Mouse (Mus musculus): Measurements from ENCODE around the gene Tpst1. TPM values are rescaled to one million over a fixed set of nuclear protein-coding genes. Genes with fewer than 3 reads are reported as not detected.

Gene Tpst1
- polyA plus RNA-seq, 1 experiment = 3.1 TPM

GRCm38 (mm10) chr5:130037752-130038455 lies 35.2 kb upstream of the Tpst1 start:
- no peak overlapping the region for H3K27ac ChIP-seq (ENCODE audit: control insufficient read depth, insufficient read depth, low read depth, low read length, poor library complexity)
- no peaks in the 10 kb centered on the region; the same call in 1 of the 2 replicates for H3K4me1 ChIP-seq (ENCODE audit: control insufficient read depth, insufficient read depth, low read length)
- no peak for TF ChIP-seq POLR2A (IDR thresholded peaks at IDR 0.05; ENCODE audit: borderline replicate concordance, control insufficient read depth, low read depth, low read length)
- peak; percentile 85 for TF ChIP-seq CTCF (IDR thresholded peaks at IDR 0.05; ENCODE audit: control insufficient read depth, insufficient read depth, low read length)
- 79% methylated on average over 19 of the region's 19 CpGs for WGBS
- H3K4me3 ChIP-seq (replicated peaks; ENCODE audit: control insufficient read depth, low read depth, low read length) = no peak overlapping the region

GRCm38 (mm10) chr5:130040797-130041196 lies 32.3 kb upstream of the Tpst1 start:
- no peaks in the 10 kb centered on the region for H3K4me1 ChIP-seq (ENCODE audit: control insufficient read depth, insufficient read depth, low read length)

GRCm38 (mm10) chr5:130041262-130041661 lies 31.9 kb upstream of the Tpst1 start:
- H3K27ac ChIP-seq (ENCODE audit: control insufficient read depth, insufficient read depth, low read depth, low read length, poor library complexity) = no peak overlapping the region
- H3K4me3 ChIP-seq (replicated peaks; ENCODE audit: control insufficient read depth, low read depth, low read length) = no peak overlapping the region
- H3K4me1 ChIP-seq (ENCODE audit: control insufficient read depth, insufficient read depth, low read length) = no peaks in the 10 kb centered on the region
- TF ChIP-seq CTCF (IDR thresholded peaks at IDR 0.05; ENCODE audit: control insufficient read depth, insufficient read depth, low read length) (no peak), POLR2A (IDR thresholded peaks at IDR 0.05; ENCODE audit: borderline replicate concordance, control insufficient read depth, low read depth, low read length) (no peak)
- 58% methylated on average over 4 of the region's 4 CpGs for WGBS

More at GRCm38 (mm10) chr5:130040797-130041196, 32.3 kb upstream of the Tpst1 start:
- no peak for TF ChIP-seq POLR2A (IDR thresholded peaks at IDR 0.05; ENCODE audit: borderline replicate concordance, control insufficient read depth, low read depth, low read length)
- no peak for TF ChIP-seq CTCF (IDR thresholded peaks at IDR 0.05; ENCODE audit: control insufficient read depth, insufficient read depth, low read length)
- H3K27ac ChIP-seq (ENCODE audit: control insufficient read depth, insufficient read depth, low read depth, low read length, poor library complexity) = no peak overlapping the region
- WGBS = 87% methylated on average over 4 of the region's 4 CpGs
- H3K4me3 ChIP-seq (replicated peaks; ENCODE audit: control insufficient read depth, low read depth, low read length) = no peak overlapping the region

DNA sequence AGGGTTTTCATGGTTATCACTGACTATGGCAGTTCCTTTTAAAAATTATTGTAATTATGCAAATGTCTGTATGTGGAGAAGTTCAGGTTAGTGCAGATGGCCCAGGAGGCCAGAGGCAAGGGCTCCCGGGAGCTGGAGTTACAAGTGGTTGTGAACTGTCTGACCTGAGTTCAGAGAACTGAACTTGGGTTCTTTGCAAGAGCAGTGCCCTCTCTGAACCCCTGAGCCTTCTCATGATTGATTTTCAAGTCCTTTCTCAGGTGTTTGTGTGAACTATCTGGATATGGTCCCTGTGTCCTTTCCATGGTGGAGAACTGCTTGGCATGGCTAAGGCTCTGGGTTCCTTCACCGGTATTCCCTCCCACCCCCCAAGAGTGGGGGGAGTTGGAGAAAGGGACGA lies 29.4 kb upstream of the Tpst1 start:
- WGBS = 91% methylated on average over 3 of the region's 3 CpGs
- TF ChIP-seq POLR2A (IDR thresholded peaks at IDR 0.05; ENCODE audit: borderline replicate concordance, control insufficient read depth, low read depth, low read length) = no peak
- no peak for TF ChIP-seq CTCF (IDR thresholded peaks at IDR 0.05; ENCODE audit: control insufficient read depth, insufficient read depth, low read length)

DNA sequence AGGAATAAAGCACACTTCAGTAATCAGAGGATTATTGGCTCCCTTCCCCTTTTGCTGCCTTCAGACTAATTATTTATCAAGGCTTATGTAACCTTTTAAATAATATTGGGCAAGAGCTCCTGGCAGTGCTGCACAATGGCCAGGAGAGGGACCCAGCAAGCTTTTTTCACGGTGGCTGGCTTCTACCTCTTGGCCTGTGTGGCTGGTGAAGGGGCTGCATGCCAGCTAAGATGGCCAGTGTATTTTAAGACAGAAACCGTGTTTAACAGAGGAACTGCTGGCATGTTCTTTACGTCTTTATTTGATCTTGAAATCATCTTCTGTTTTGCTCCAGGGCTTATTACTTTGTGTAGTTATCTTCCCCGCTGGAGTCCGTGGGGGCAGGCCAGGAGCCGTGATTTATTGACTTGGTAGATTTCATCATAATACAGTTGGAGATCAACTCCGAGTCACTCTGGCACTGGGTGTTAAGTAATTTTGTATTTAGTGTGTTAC lies 28.9 kb upstream of the Tpst1 start:
- WGBS = 56% methylated on average over 7 of the region's 7 CpGs
- no peak for TF ChIP-seq POLR2A (IDR thresholded peaks at IDR 0.05; ENCODE audit: borderline replicate concordance, control insufficient read depth, low read depth, low read length)
- peak; percentile 49 for TF ChIP-seq CTCF (IDR thresholded peaks at IDR 0.05; ENCODE audit: control insufficient read depth, insufficient read depth, low read length)
- H3K27ac ChIP-seq (ENCODE audit: control insufficient read depth, insufficient read depth, low read depth, low read length, poor library complexity) = no peak overlapping the region

More for the DNA sequence above, 29.4 kb upstream of the Tpst1 start:
- Histone ChIP-seq H3K4me1 (ENCODE audit: control insufficient read depth, insufficient read depth, low read length) (no peaks in the 10 kb centered on the region), H3K4me3 (replicated peaks; ENCODE audit: control insufficient read depth, low read depth, low read length) (no peak overlapping the region), H3K27ac (ENCODE audit: control insufficient read depth, insufficient read depth, low read depth, low read length, poor library complexity) (no peak overlapping the region)

GRCm38 (mm10) chr5:130046100-130046499 lies 27.0 kb upstream of the Tpst1 start:
- Histone ChIP-seq H3K27ac (ENCODE audit: control insufficient read depth, insufficient read depth, low read depth, low read length, poor library complexity) (no peak overlapping the region), H3K4me1 (ENCODE audit: control insufficient read depth, insufficient read depth, low read length) (no peaks in the 10 kb centered on the region), H3K4me3 (replicated peaks; ENCODE audit: control insufficient read depth, low read depth, low read length) (no peak overlapping the region)
- no peak for TF ChIP-seq CTCF (IDR thresholded peaks at IDR 0.05; ENCODE audit: control insufficient read depth, insufficient read depth, low read length)
- TF ChIP-seq POLR2A (IDR thresholded peaks at IDR 0.05; ENCODE audit: borderline replicate concordance, control insufficient read depth, low read depth, low read length) = no peak
- 62% methylated on average over 7 of the region's 7 CpGs for WGBS

More for the DNA sequence above, 28.9 kb upstream of the Tpst1 start:
- no peaks in the 10 kb centered on the region for H3K4me1 ChIP-seq (ENCODE audit: control insufficient read depth, insufficient read depth, low read length)
- no peak overlapping the region for H3K4me3 ChIP-seq (replicated peaks; ENCODE audit: control insufficient read depth, low read depth, low read length)

DNA sequence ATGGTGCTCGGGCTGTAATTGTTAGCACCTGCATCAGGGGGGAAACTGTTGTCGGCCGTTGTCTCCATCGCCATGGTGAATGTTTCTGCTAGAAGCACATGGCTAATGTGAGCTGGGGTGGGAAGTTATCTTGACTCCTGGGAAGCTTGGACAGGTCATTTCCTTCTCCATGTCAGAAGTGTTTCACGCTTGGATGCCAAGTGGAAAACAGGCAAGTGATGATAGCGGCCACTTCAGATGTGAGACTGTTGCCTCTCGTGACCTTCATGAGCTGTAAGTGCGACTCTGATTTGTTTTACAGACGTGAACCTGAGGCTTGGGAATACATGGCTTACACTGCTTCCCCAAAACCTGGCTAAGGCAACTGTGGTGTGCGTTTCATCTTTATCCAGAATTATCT lies 26.5 kb upstream of the Tpst1 start:
- WGBS = 91% methylated on average over 10 of the region's 10 CpGs
- TF ChIP-seq CTCF (IDR thresholded peaks at IDR 0.05; ENCODE audit: control insufficient read depth, insufficient read depth, low read length) (no peak), POLR2A (IDR thresholded peaks at IDR 0.05; ENCODE audit: borderline replicate concordance, control insufficient read depth, low read depth, low read length) (no peak)
- H3K4me1 ChIP-seq (ENCODE audit: control insufficient read depth, insufficient read depth, low read length) = no peaks in the 10 kb centered on the region; the same call in 1 of the 2 replicates
- no peak overlapping the region for H3K27ac ChIP-seq (ENCODE audit: control insufficient read depth, insufficient read depth, low read depth, low read length, poor library complexity)
- H3K4me3 ChIP-seq (replicated peaks; ENCODE audit: control insufficient read depth, low read depth, low read length) = no peak overlapping the region

DNA sequence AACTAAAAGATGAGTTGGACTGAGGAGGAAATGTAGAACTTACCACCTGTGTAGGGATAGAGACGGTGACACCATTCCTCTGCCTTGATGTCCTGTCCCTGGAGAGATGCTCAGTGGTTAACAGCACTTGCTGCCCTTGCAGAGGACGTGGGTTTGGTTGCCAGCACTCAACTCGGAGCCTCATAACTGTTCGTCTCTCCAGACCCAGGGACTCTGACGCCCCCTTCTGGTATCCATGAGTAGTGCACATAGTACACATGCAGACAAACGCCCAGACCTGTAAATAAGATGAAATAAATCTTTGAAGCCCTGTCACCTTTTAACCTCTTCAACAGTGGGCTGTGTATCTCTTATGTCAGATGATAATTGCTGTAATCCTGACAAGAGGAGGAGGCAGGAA lies 26.1 kb upstream of the Tpst1 start:
- TF ChIP-seq POLR2A (IDR thresholded peaks at IDR 0.05; ENCODE audit: borderline replicate concordance, control insufficient read depth, low read depth, low read length) = no peak
- TF ChIP-seq CTCF (IDR thresholded peaks at IDR 0.05; ENCODE audit: control insufficient read depth, insufficient read depth, low read length) = peak; percentile 33; the same call in 1 of the 2 replicates
- Histone ChIP-seq H3K4me1 (ENCODE audit: control insufficient read depth, insufficient read depth, low read length) (no peaks in the 10 kb centered on the region; the same call in 1 of the 2 replicates), H3K4me3 (replicated peaks; ENCODE audit: control insufficient read depth, low read depth, low read length) (no peak overlapping the region), H3K27ac (ENCODE audit: control insufficient read depth, insufficient read depth, low read depth, low read length, poor library complexity) (no peak overlapping the region)
- WGBS = 79% methylated on average over 6 of the region's 6 CpGs
